Mouse (Mus musculus) B cell, adult 2 months (primary cell): Measurements from ENCODE around the gene Pi16.

Experiments
- DNase-seq, 2 experiments: peaks; one replicate each; pipeline ENCODE4 v3.0.0; 2022

Gene Pi16

DNA sequence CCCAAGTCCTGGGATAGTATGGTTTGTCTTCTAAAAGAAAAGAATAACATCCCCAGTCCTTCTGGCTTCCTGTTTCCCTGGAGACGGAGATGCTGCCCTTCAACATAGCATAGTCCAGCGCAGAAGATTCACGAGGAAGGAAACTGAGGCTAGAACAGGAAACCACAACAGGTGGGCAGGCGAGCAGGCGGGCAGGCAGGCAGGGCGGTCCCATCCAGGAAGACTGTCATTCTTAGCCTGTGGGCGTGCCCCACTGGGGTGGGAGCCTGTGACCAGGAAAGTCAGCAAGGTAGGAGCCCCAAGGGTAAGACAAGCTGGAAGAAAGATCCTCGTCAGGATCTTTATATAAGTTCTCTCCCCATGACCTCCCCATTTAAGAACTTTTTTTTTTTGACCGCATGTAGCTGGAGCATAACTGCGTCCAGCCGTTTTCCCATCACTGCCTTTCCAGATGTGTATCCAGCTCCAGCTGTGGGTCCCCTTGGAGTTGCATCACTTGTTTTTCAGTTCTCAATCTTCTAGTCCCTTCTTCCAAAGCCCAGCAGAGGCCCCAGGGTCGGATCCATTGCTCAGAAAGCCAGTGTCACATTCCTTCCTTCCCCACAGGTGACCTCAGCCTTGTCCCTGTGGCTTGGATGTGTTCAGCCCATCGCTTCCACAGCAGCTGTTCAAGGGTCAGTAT is 13.0 kb upstream of the Pi16 start:
- peak; percentile 59 to 62 for DNase-seq

GRCm38 (mm10) chr17:29305058-29305806 is 12.2 kb upstream of the Pi16 start:
- DNase-seq, result peak; percentile 31 to 39

GRCm38 (mm10) chr17:29305871-29306270 is 11.6 kb upstream of the Pi16 start:
- DNase-seq, result peak; percentile 41 to 48

DNA sequence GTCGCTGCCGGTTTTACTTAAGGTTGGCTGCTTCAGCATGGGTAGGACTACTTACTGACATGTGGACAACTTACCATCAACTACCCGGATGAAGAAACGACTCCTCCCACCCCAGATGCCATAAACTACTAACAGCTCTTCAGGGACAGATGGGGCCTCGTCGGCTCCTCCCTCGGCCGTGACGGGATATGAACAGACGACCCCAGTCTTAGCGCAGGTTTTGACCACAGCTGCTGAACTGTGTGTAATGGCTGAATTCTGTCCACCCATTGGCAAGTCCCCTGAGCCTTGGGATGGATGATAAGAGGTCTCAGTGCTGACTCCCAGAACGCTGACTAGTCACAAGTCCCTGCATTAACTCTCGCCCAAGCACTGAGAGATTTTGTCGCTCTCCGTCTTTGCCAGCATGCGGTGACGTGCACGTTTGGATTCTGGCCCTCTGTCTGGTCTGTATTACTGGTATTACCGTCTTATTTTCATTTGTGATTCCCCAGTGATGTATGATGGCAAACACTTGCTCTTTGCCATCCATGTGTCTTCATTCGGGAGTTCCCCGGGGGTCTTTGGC is 7.3 kb upstream of the Pi16 start:
- no peak for DNase-seq

- no peak for DNase-seq
These were observed 5.9 kb upstream of the Pi16 start for GRCm38 (mm10) chr17:29311602-29312001.

DNA sequence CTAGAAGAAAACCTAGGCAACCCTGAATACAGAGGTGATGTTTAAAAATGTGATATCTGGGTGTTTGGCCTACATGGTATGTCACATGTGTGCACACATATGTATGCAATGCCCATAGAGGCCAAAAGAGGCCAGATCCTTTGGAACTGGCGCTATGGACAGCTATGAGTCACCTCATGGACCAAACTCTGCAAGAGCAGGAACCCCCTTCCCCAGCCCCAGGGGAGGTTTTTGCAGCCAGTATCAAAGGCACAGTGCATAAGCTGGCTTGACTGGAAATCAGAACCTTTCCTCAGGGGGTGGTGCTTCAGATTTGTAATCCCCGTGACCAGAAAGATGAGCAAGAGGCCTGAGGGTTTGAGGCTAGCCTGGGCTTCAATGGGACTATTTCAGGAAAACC is 5.4 kb upstream of the Pi16 start:
- DNase-seq, result no peak

DNA sequence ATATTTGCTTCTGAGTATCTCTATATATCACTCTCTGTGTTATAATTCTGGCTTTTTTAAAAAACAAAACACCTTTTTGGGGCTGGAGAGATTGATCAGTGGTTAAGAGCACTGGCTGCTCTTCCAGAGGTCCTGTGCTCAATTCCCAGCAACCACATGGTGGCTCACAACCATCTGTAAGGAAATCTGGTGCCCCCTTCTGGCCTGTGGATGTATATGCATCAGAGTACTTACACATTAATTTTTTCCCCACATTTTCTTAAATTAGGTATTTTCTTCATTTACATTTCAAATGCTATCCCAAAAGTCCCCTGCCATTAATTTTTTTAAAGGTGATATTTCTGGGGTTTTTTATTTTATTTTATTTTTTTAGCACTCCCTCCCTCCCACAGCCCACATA is 4.2 kb upstream of the Pi16 start:
- peak; percentile 44 to 52 for DNase-seq

GRCm38 (mm10) chr17:29315672-29316465 is 1.6 kb upstream of the Pi16 start:
- DNase-seq, result no peak

DNA sequence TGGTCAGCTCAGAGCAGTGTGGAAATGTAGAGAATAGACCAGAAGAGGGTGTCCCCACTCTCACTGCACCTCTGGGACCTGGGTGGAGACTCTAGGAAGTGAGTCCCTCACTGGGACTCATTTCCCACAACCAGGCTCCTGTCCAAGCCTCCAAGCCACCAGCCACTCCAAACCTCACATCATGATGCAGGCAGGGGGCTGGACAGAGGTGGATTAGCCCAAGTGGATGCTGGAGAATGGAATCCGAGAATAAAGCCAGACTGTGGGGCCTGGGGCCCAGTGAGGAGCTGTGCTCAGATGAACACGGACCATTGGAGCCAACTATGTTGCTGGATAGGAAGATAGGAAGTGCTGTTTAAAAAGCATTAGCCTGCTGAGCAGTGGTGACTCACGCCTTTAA is 589 bp upstream of the Pi16 start:
- DNase-seq, result no peak

DNA sequence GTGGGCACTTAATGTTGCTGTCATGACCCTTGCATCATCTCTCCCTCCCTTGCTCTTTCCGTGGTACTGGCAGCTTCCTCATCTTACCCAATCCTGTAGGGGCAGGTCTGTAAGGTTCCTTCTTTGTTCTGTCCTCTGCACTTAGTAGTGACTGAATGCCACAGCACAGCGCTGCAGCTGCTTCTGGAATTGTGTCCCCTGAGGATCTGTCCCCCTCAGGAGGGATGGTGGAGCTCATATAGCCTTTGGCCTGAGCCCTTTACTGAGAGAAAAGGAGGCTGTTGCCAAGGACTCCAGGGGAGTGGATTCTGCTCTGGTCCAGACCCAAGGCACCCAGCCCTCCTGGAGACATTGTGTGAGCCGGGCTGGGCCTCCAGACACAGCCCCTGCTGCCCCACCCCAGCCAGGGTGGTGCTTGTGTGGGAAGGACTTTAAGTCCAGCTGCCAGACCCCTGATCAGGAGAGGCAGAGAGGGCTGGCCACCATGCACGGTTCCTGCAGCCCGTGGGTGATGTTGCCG is 1.3 kb downstream of the Pi16 start:
- no peak for DNase-seq

GRCm38 (mm10) chr17:29319476-29319875 is 2.0 kb downstream of the Pi16 start:
- no peak for DNase-seq

DNA sequence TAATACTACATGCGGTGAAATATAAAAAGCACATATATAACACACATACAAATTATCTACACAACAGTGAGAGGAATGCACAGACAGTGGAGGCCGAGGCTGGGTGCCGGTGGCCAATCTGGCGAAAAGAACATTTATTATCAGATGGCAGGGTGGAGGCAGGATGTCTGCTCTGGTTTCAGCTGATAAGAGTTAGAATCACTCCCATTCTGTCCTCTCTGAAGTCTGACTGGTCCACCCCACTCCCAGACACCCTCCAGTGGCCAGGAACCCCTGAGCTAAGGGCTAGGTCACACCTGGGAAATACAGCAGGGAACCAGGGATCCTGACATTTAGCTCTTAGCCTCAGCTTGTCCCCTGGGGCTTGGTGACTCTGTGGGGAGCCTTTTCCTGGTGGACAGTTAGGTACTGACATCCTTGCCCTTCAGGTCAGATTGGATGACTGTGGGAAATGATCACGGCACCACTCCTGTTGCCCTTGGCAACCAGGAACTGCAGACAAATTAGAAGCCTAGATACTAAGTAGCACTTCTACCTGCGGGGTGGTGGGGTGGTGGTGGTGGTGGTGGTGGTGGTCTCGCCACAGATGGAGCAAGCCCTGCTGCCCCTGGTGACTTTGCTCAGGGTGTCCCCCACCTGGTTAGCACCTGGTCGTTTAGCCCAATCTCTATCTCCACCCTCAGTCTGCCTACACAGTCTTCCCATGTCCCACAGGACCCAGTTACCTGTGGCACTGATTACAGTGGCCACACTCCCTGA is 2.6 kb downstream of the Pi16 start:
- no peak for DNase-seq

- no peak for DNase-seq
These were observed 4.5 kb downstream of the Pi16 start for GRCm38 (mm10) chr17:29321765-29322602.

DNA sequence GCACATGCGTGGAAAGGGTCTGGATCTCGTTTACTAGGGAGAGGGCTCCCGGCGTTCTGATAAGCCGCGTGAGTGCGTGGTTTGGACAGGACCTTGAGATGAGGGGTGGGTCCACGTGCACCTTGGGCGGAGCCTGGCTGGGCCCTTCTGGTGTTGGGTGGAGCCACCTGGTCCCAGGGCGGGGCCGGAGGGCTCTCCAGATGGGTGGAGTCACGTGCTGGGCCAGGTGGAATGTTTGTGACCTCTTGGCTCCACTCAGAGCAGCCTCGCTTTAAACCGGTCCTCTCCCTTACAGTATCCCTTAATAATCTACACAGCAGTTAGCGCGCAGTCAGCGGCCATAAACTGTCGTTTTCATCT is 5.1 kb downstream of the Pi16 start:
- no peak for DNase-seq

DNA sequence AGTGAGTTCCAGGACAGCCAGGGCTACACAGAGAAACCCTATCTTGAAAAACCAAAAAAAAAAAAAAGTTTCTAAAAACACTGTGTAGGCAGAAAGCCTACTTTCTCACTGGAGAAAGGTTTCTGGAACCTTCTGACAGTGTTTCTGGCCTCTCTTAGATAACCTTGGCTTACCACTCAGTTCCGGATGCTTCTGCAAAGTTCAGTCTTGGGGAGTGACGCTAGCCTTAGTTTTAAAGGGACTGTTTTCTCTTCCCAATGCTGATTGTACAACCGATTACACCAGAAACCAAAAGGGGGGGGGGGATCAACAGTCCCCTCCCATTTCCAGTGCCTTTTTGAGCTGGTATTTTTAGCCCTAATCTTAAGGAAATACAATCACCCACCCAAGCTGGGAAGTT is 6.1 kb downstream of the Pi16 start:
- no peak for DNase-seq

GRCm38 (mm10) chr17:29325831-29326230 is 8.4 kb downstream of the Pi16 start:
- DNase-seq, result no peak

DNA sequence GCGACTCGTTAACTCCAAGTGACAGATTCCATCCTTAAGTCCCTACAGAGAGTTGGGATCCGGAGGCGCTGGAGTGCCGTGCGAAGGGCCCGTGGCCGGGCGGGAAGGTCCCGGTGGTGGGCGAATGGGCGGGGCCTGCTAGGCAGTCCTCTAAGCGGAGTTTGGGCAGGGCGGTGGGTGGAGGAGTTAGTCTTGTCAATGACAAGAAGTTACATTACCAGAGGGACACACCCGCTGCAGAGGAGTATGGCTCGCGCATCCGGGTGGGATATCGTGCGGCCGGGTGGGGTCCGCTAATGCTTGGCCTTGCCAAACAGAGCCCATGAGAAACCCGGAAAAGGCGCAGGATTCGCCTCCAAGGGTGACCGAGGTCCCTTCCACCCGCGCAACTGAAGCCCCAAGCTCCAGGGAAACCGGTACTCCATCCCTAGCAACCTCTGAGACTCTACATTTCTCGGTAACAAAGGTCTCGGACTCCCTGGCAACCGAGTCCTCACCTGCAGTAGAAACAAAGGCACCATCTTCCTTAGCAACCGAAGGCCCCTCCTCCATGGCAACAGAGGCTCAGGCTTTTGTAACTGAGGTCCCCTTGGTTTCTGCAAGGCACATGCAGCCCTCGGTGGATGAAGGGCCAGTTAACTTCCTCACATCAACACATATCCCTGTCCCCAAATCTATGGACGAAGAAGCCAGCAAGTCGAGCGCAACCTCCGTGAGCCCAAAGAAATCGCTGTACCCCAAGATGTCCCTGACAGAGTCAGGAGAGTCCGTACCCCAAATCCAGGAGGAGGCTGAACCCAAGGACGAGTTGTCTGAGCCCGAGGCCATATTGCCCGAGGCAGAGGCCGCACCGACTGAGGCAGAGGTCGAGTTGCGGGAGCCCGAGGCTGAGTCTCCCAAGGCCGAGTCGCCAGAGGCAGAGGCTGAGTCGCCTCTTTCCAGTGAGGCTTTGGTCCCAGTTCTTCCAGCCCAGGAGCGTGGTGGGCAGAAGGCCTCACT is 9.3 kb downstream of the Pi16 start:
- no peak for DNase-seq

GRCm38 (mm10) chr17:29327691-29328090 is 10.2 kb downstream of the Pi16 start:
- no peak for DNase-seq

- DNase-seq, result no peak
These were observed 12.7 kb downstream of the Pi16 start for GRCm38 (mm10) chr17:29330221-29330620.
